Mouse (Mus musculus) forebrain, embryonic 15.5 days (tissue): ENCODE measurements around the gene Syt12. TPM values are rescaled to one million over a fixed set of nuclear protein-coding genes. Genes with fewer than 3 reads are reported as not detected.

ENCODE experiments used
- ATAC-seq: fragments of 200-750 bp; cut with Nextera tagmentation; replicated peaks from 2 replicates; pipeline ENCODE4 v1.8.0; 2017; ENCODE audit warnings: mild to moderate bottlenecking, moderate TSS enrichment, moderate library complexity
- H3K27ac ChIP-seq: fragments of 300-500 bp; sonication (generic); replicated peaks from 2 replicates; pipeline ENCODE4 v1.5.1; 2015; ENCODE audit warnings: mild to moderate bottlenecking, inconsistent platforms
- H3K27me3 ChIP-seq: fragments of 300-500 bp; sonication (generic); 2 replicates; pipeline ENCODE4 v1.6.1; 2015; ENCODE audit warnings: inconsistent platforms
- H3K36me3 ChIP-seq: fragments of 300-500 bp; sonication (generic); 2 replicates; pipeline ENCODE4 v1.6.1; 2015; ENCODE audit warnings: mild to moderate bottlenecking, inconsistent platforms
- H3K4me1 ChIP-seq: fragments of 300-500 bp; sonication (generic); 2 replicates; pipeline ENCODE4 v1.6.1; 2015; ENCODE audit warnings: inconsistent platforms
- H3K4me2 ChIP-seq: fragments of 300-500 bp; sonication (generic); replicated peaks from 2 replicates; pipeline ENCODE4 v1.6.1; 2015; ENCODE audit warnings: mild to moderate bottlenecking, inconsistent platforms
- H3K4me3 ChIP-seq: fragments of 300-500 bp; sonication (generic); 2 replicates; pipeline ENCODE4 v1.5.1; 2015; ENCODE audit warnings: mild to moderate bottlenecking, inconsistent platforms
- H3K9ac ChIP-seq: fragments of 300-500 bp; sonication (generic); replicated peaks from 2 replicates; pipeline ENCODE4 v1.6.1; 2015; ENCODE audit warnings: mild to moderate bottlenecking, inconsistent platforms
- H3K9me3 ChIP-seq: fragments of 300-500 bp; sonication (generic); 2 replicates; pipeline ENCODE4 v1.6.1; 2016; ENCODE audit warnings: inconsistent platforms
- WGBS: fragments of 180-500 bp; shearing (Covaris S2); methylation state at CpG from one replicate; pipeline ENCODE4 v1.1.7; 2015; ENCODE audit warnings: mixed read lengths; 5-methylcytosine and 5-hydroxymethylcytosine counted together
- polyA plus RNA-seq: library from polyadenylated mRNA; unstranded; fragments of >200 nt; fragmentation: Nextera tagmentation; extraction: Ambion mirVana; gene quantifications from 2 replicates; pipeline ENCODE4 v1.2.1, GENCODE M21; 2015

Syt12 gene
- polyA plus RNA-seq, 1 experiment from 2014 or later, result 1.5 TPM

- H3K27me3 ChIP-seq, result peaks cover 4% of the 10 kb centered on the region; the same call in 1 of the 2 replicates
- no peak overlapping the region for H3K27ac ChIP-seq
- H3K4me3 ChIP-seq, result no peak overlapping the region
- no peak overlapping the region for H3K4me2 ChIP-seq
- WGBS, result 86% methylated on average over 3 of the region's 3 CpGs
- H3K9ac ChIP-seq, result no peak overlapping the region
- H3K4me1 ChIP-seq, result 0 out of 2 replicates have a peak, but pooled peaks cover 1% of the 10 kb centered on the region
- no peak for ATAC-seq
- no peaks in the 10 kb centered on the region for H3K36me3 ChIP-seq
- H3K9me3 ChIP-seq, result no peaks in the 10 kb centered on the region
Measured at GRCm38 (mm10) chr19:4482111-4482859, 5.0 kb upstream of the Syt12 start.

GRCm38 (mm10) chr19:4481326-4481725 lies 4.1 kb upstream of the Syt12 start:
- ATAC-seq, result no peak
- Histone ChIP-seq H3K4me3 (no peak overlapping the region), H3K4me2 (no peak overlapping the region), H3K9me3 (no peaks in the 10 kb centered on the region), H3K27me3 (peaks cover 10% of the 10 kb centered on the region; the same call in 1 of the 2 replicates), H3K9ac (no peak overlapping the region), H3K4me1 (peaks cover 11% of the 10 kb centered on the region), H3K27ac (no peak overlapping the region), H3K36me3 (no peaks in the 10 kb centered on the region)
- WGBS, result 57% methylated on average over 4 of the region's 4 CpGs

GRCm38 (mm10) chr19:4480041-4480440 lies 2.8 kb upstream of the Syt12 start:
- Histone ChIP-seq H3K27me3 (peaks cover 19% of the 10 kb centered on the region; the same call in 1 of the 2 replicates), H3K36me3 (no peaks in the 10 kb centered on the region), H3K27ac (no peak overlapping the region), H3K4me3 (no peak overlapping the region), H3K4me2 (no peak overlapping the region), H3K9ac (no peak overlapping the region), H3K4me1 (peaks cover 12% of the 10 kb centered on the region), H3K9me3 (no peaks in the 10 kb centered on the region)
- no peak for ATAC-seq
- WGBS, result 90% methylated on average over 2 of the region's 2 CpGs

- no peak overlapping the region for H3K4me2 ChIP-seq
- H3K36me3 ChIP-seq, result no peaks in the 10 kb centered on the region
- peaks cover 12% of the 10 kb centered on the region for H3K4me1 ChIP-seq
- no peak for ATAC-seq
- H3K9me3 ChIP-seq, result no peaks in the 10 kb centered on the region
- H3K27ac ChIP-seq, result no peak overlapping the region
- WGBS, result 26% methylated on average over 1 of the region's 1 CpGs
- H3K4me3 ChIP-seq, result no peak overlapping the region
- peaks cover 20% of the 10 kb centered on the region; the same call in 1 of the 2 replicates for H3K27me3 ChIP-seq
- no peak overlapping the region for H3K9ac ChIP-seq
Measured at GRCm38 (mm10) chr19:4478190-4478516, 906 bp upstream of the Syt12 start.

- WGBS, result under 1% methylated on average over 66 of the region's 70 CpGs
- peak; percentile 67 for ATAC-seq
- peaks cover 20% of the 10 kb centered on the region; the same call in 1 of the 2 replicates for H3K27me3 ChIP-seq
Measured at GRCm38 (mm10) chr19:4476601-4477257, 518 bp downstream of the Syt12 start.

GRCm38 (mm10) chr19:4475224-4475925 lies 1.9 kb downstream of the Syt12 start:
- Histone ChIP-seq H3K4me2 (no peak overlapping the region), H3K4me1 (peaks cover 12% of the 10 kb centered on the region), H3K36me3 (no peaks in the 10 kb centered on the region), H3K4me3 (no peak overlapping the region), H3K27me3 (peaks cover 20% of the 10 kb centered on the region; the same call in 1 of the 2 replicates), H3K9me3 (no peaks in the 10 kb centered on the region), H3K9ac (no peak overlapping the region), H3K27ac (no peak overlapping the region)
- WGBS, result 72% methylated on average over 11 of the region's 11 CpGs
- no peak for ATAC-seq

More at GRCm38 (mm10) chr19:4476601-4477257, 518 bp downstream of the Syt12 start:
- Histone ChIP-seq H3K9ac (peak overlapping the region; percentile 47), H3K27ac (no peak overlapping the region), H3K4me2 (peak overlapping the region; percentile 94), H3K9me3 (no peaks in the 10 kb centered on the region), H3K4me3 (peak overlapping the region; percentile 48), H3K36me3 (no peaks in the 10 kb centered on the region), H3K4me1 (peaks cover 12% of the 10 kb centered on the region)

GRCm38 (mm10) chr19:4474739-4475138 lies 2.5 kb downstream of the Syt12 start:
- WGBS, result 44% methylated on average over 3 of the region's 3 CpGs
- ATAC-seq, result no peak
- no peak overlapping the region for H3K4me2 ChIP-seq
- no peak overlapping the region for H3K27ac ChIP-seq
- no peaks in the 10 kb centered on the region for H3K36me3 ChIP-seq
- peaks cover 20% of the 10 kb centered on the region; the same call in 1 of the 2 replicates for H3K27me3 ChIP-seq
- H3K9me3 ChIP-seq, result no peaks in the 10 kb centered on the region
- peaks cover 12% of the 10 kb centered on the region for H3K4me1 ChIP-seq
- H3K9ac ChIP-seq, result no peak overlapping the region
- no peak overlapping the region for H3K4me3 ChIP-seq

- WGBS, result 86% methylated on average over 5 of the region's 5 CpGs
- ATAC-seq, result no peak
- no peaks in the 10 kb centered on the region for H3K9me3 ChIP-seq
Measured at GRCm38 (mm10) chr19:4473549-4473948, 3.7 kb downstream of the Syt12 start.

GRCm38 (mm10) chr19:4468363-4468762 lies 8.9 kb downstream of the Syt12 start:
- ATAC-seq, result no peak
- no peaks in the 10 kb centered on the region for H3K36me3 ChIP-seq
- H3K27ac ChIP-seq, result no peak overlapping the region
- no peak overlapping the region for H3K9ac ChIP-seq
- H3K4me2 ChIP-seq, result no peak overlapping the region
- no peaks in the 10 kb centered on the region for H3K4me1 ChIP-seq
- H3K9me3 ChIP-seq, result no peaks in the 10 kb centered on the region
- no peaks in the 10 kb centered on the region for H3K27me3 ChIP-seq
- no peak overlapping the region for H3K4me3 ChIP-seq
- 34% methylated on average over 5 of the region's 5 CpGs for WGBS

More at GRCm38 (mm10) chr19:4473549-4473948, 3.7 kb downstream of the Syt12 start:
- Histone ChIP-seq H3K27ac (no peak overlapping the region), H3K4me1 (peaks cover 12% of the 10 kb centered on the region), H3K9ac (no peak overlapping the region), H3K4me3 (no peak overlapping the region), H3K4me2 (no peak overlapping the region), H3K27me3 (peaks cover 20% of the 10 kb centered on the region; the same call in 1 of the 2 replicates), H3K36me3 (no peaks in the 10 kb centered on the region)

- H3K9ac ChIP-seq, result no peak overlapping the region
- H3K27ac ChIP-seq, result no peak overlapping the region
- WGBS, result 86% methylated on average over 4 of the region's 4 CpGs
- H3K4me1 ChIP-seq, result no peaks in the 10 kb centered on the region
- H3K4me2 ChIP-seq, result no peak overlapping the region
- H3K9me3 ChIP-seq, result no peaks in the 10 kb centered on the region
- no peaks in the 10 kb centered on the region for H3K27me3 ChIP-seq
- H3K36me3 ChIP-seq, result no peaks in the 10 kb centered on the region
- no peak overlapping the region for H3K4me3 ChIP-seq
- no peak for ATAC-seq
Measured at GRCm38 (mm10) chr19:4464666-4465065, 12.6 kb downstream of the Syt12 start.

- H3K36me3 ChIP-seq, result no peaks in the 10 kb centered on the region
- no peaks in the 10 kb centered on the region for H3K4me1 ChIP-seq
- ATAC-seq, result no peak
- no peak overlapping the region for H3K27ac ChIP-seq
- H3K9me3 ChIP-seq, result no peaks in the 10 kb centered on the region
- H3K4me3 ChIP-seq, result no peak overlapping the region
- WGBS, result 89% methylated on average over 8 of the region's 8 CpGs
- no peaks in the 10 kb centered on the region for H3K27me3 ChIP-seq
- H3K4me2 ChIP-seq, result no peak overlapping the region
- no peak overlapping the region for H3K9ac ChIP-seq
Measured at GRCm38 (mm10) chr19:4461981-4462380, 15.3 kb downstream of the Syt12 start.

GRCm38 (mm10) chr19:4456227-4456626 lies 21.0 kb downstream of the Syt12 start:
- Histone ChIP-seq H3K9me3 (no peaks in the 10 kb centered on the region), H3K4me3 (no peak overlapping the region), H3K4me1 (peaks cover 7% of the 10 kb centered on the region; the same call in 1 of the 2 replicates), H3K4me2 (no peak overlapping the region), H3K27me3 (no peaks in the 10 kb centered on the region), H3K36me3 (no peaks in the 10 kb centered on the region), H3K27ac (no peak overlapping the region), H3K9ac (no peak overlapping the region)
- WGBS, result 11% methylated on average over 11 of the region's 11 CpGs
- ATAC-seq, result no peak
